Comparison of ENCODE assay signal across 22 mouse cellular contexts in genomic region chr15:86020008-86020407, GRCm38 (mm10). TPM values are rescaled to one million over a fixed set of nuclear protein-coding genes. Genes with fewer than 3 reads are reported as not detected.
DNase-seq lines count a peak whose midpoint lies in the region; ATAC-seq and TF ChIP-seq lines count a peak whose summit lies in the region.
"Had no signal": no experiment of that assay in that cellular context is flagged by ENCODE, and none has a peak within 500 bp of the region (broad histone marks: within the 10 kb centered on the region; RNA-seq: fewer than 3 reads in every experiment).

No protein-coding gene starts in this region.

- TF ChIP-seq POLR2A in heart, adult 2 months (IDR thresholded peaks at IDR 0.05; ENCODE audit: insufficient read depth, low read depth, low read length) = no peak

- H3K27ac ChIP-seq in heart, embryonic 15.5 days = peak overlapping the region; percentile 65
- H3K27ac ChIP-seq in heart, adult 2 months = no peak overlapping the region
- peak overlapping the region; percentile 57; the same call in 1 of the 2 replicates for H3K27ac ChIP-seq in stomach, embryonic 15.5 days
- H3K27ac ChIP-seq in stomach, postnatal 0 days (replicated peaks) = no peak overlapping the region
- H3K27ac ChIP-seq in hindbrain, embryonic 13.5 days = no peak overlapping the region
- H3K27ac ChIP-seq: forebrain, embryonic 15.5 days; left cerebral cortex, adult 2 months; macrophage had no signal

- TF ChIP-seq EP300 in heart, adult 2 months (IDR thresholded peaks at IDR 0.05; ENCODE audit: insufficient read depth, low read depth, low read length) = no peak
- TF ChIP-seq EP300 in stomach, postnatal 0 days (optimal IDR thresholded peaks at IDR 0.05) = no peak

- no peak overlapping the region for H3K9ac ChIP-seq in heart, embryonic 15.5 days
- H3K9ac ChIP-seq in heart, adult 2 months (ENCODE audit: low read depth, low read length) = no peak overlapping the region
- no peak overlapping the region for H3K9ac ChIP-seq in stomach, embryonic 15.5 days
- H3K9ac ChIP-seq in stomach, postnatal 0 days (ENCODE audit: low read length) = no peak overlapping the region
- no peak overlapping the region for H3K9ac ChIP-seq in hindbrain, embryonic 13.5 days
- H3K9ac ChIP-seq: forebrain, embryonic 15.5 days had no signal

- H3K9me3 ChIP-seq in heart, embryonic 15.5 days (replicated peaks) = no peaks in the 10 kb centered on the region
- no peaks in the 10 kb centered on the region for H3K9me3 ChIP-seq in stomach, embryonic 15.5 days
- no peaks in the 10 kb centered on the region for H3K9me3 ChIP-seq in stomach, postnatal 0 days (ENCODE audit: control insufficient read depth, low read length)
- no peaks in the 10 kb centered on the region for H3K9me3 ChIP-seq in hindbrain, embryonic 13.5 days
- H3K9me3 ChIP-seq: forebrain, embryonic 15.5 days had no signal

- DNase-seq in heart, adult 2 months = no peak
- DNase-seq in kidney, postnatal 14 days = peak; percentile 51
- no peak for DNase-seq in kidney, postnatal 25 days
- no peak for DNase-seq in stomach, postnatal 0 days (ENCODE audit: low spot score)
- DNase-seq: adrenal gland, postnatal 36 days; cerebellum, adult 11-12 months; cerebellum, postnatal 14 days; embryo, embryonic 11 days; gastrocnemius, postnatal 14 days; kidney, adult 18-20 months; left cerebral cortex, postnatal 4 days; liver; thymus, adult 18-20 months had no signal

- TF ChIP-seq CTCF in heart, adult 2 months (IDR thresholded peaks at IDR 0.05) = no peak
- TF ChIP-seq CTCF in stomach, postnatal 0 days (IDR thresholded peaks at IDR 0.05; ENCODE audit: low read depth) = no peak

- intact Hi-C loops in heart, adult 2 months (cut with DNase I) = no loop called here

- H3K4me3 ChIP-seq in heart, embryonic 15.5 days = no peak overlapping the region
- no peak overlapping the region for H3K4me3 ChIP-seq in heart, adult 2 months
- H3K4me3 ChIP-seq in stomach, embryonic 15.5 days (replicated peaks) = no peak overlapping the region
- H3K4me3 ChIP-seq in stomach, postnatal 0 days (ENCODE audit: low read depth, low read length) = no peak overlapping the region
- no peak overlapping the region for H3K4me3 ChIP-seq in hindbrain, embryonic 13.5 days
- H3K4me3 ChIP-seq: forebrain, embryonic 15.5 days; left cerebral cortex, adult 2 months had no signal

- no peaks in the 10 kb centered on the region for H3K36me3 ChIP-seq in heart, embryonic 15.5 days
- no peaks in the 10 kb centered on the region for H3K36me3 ChIP-seq in heart, adult 2 months (ENCODE audit: control insufficient read depth, insufficient read depth, low read length)
- H3K36me3 ChIP-seq in stomach, embryonic 15.5 days = no peaks in the 10 kb centered on the region
- H3K36me3 ChIP-seq in stomach, postnatal 0 days (ENCODE audit: control insufficient read depth, insufficient read depth, low read length) = no peaks in the 10 kb centered on the region
- peaks cover 3% of the 10 kb centered on the region for H3K36me3 ChIP-seq in hindbrain, embryonic 13.5 days

- H3K4me2 ChIP-seq in heart, embryonic 15.5 days = no peak overlapping the region
- no peak overlapping the region for H3K4me2 ChIP-seq in stomach, embryonic 15.5 days
- no peak overlapping the region for H3K4me2 ChIP-seq in stomach, postnatal 0 days (replicated peaks; ENCODE audit: low read depth)
- no peak overlapping the region for H3K4me2 ChIP-seq in hindbrain, embryonic 13.5 days
- H3K4me2 ChIP-seq: forebrain, embryonic 15.5 days; midbrain, embryonic 11.5 days had no signal

- 74% methylated on average over 8 of the region's 8 CpGs for WGBS in heart, embryonic 15.5 days
- 53% methylated on average over 8 of the region's 8 CpGs for WGBS in heart, adult 2 months
- 81% methylated on average over 8 of the region's 8 CpGs for WGBS in stomach, embryonic 15.5 days
- WGBS in stomach, postnatal 0 days = 81% methylated on average over 8 of the region's 8 CpGs
- WGBS in hindbrain, embryonic 13.5 days = 77% methylated on average over 8 of the region's 8 CpGs

- no peaks in the 10 kb centered on the region for H3K79me2 ChIP-seq in heart, adult 2 months (replicated peaks; ENCODE audit: control insufficient read depth, insufficient read depth, low read length)

- H3K4me1 ChIP-seq in heart, embryonic 15.5 days (replicated peaks) = peaks cover 30% of the 10 kb centered on the region
- H3K4me1 ChIP-seq in heart, adult 2 months (ENCODE audit: control insufficient read depth, insufficient read depth, low read length) = no peaks in the 10 kb centered on the region
- peaks cover 21% of the 10 kb centered on the region for H3K4me1 ChIP-seq in stomach, embryonic 15.5 days
- no peaks in the 10 kb centered on the region for H3K4me1 ChIP-seq in stomach, postnatal 0 days (replicated peaks; ENCODE audit: control insufficient read depth, insufficient read depth)
- H3K4me1 ChIP-seq in hindbrain, embryonic 13.5 days (replicated peaks) = peaks cover 13% of the 10 kb centered on the region

- no peaks in the 10 kb centered on the region for H3K27me3 ChIP-seq in heart, embryonic 15.5 days
- no peaks in the 10 kb centered on the region for H3K27me3 ChIP-seq in heart, adult 2 months (ENCODE audit: control insufficient read depth, insufficient read depth, low read length)
- no peaks in the 10 kb centered on the region for H3K27me3 ChIP-seq in stomach, embryonic 15.5 days (replicated peaks)
- H3K27me3 ChIP-seq in stomach, postnatal 0 days (ENCODE audit: control insufficient read depth, insufficient read depth, low read length) = no peaks in the 10 kb centered on the region
- H3K27me3 ChIP-seq in hindbrain, embryonic 13.5 days = 0 out of 2 replicates have a peak, but pooled peaks cover 4% of the 10 kb centered on the region
- H3K27me3 ChIP-seq: forebrain, embryonic 15.5 days had no signal

- 0 out of 2 replicates have a peak, but pooled peaks have one; percentile 32 for ATAC-seq in heart, embryonic 15.5 days (replicated peaks; ENCODE audit: insufficient number of reproducible peaks, insufficient read depth, low FRiP score, low read depth)
- ATAC-seq in stomach, embryonic 15.5 days (ENCODE audit: insufficient read depth, low FRiP score, low read depth) = no peak
- ATAC-seq in stomach, postnatal 0 days (ENCODE audit: low FRiP score, low TSS enrichment) = no peak
- ATAC-seq in inflammation-experienced regulatory T-cells, adult 6 months = peak; percentile 49
- ATAC-seq in hindbrain, embryonic 13.5 days (ENCODE audit: low FRiP score) = no peak
- ATAC-seq: forebrain, embryonic 15.5 days; hindbrain, embryonic 16.5 days had no signal

RNA-seq across cellular contexts. Expression of gene Celsr1, which starts 13.6 kb away (rescaled TPM):
- 1.1 and 2.1 TPM in 2 replicates for polyA plus RNA-seq in heart, embryonic 15.5 days (2015; fragmentation: Nextera tagmentation; extraction: Ambion mirVana)
- total RNA-seq in heart, adult 2 months (2021) = 1 to 10 TPM; 4.5 to 5.0 TPM
- polyA plus RNA-seq in heart, adult 2 months (2012; rRNA removed) = 4.3 and 5.2 TPM in 2 replicates
- polyA plus RNA-seq in stomach, embryonic 15.5 days (2015; fragmentation: Nextera tagmentation; extraction: Ambion mirVana) = 3.1 and 3.2 TPM in 2 replicates
- 2.0 and 2.2 TPM in 2 replicates for polyA plus RNA-seq in stomach, postnatal 0 days (2015; fragmentation: Nextera tagmentation; extraction: Ambion mirVana)
- 1 to 10 TPM; 4.4 to 5.0 (median 4.7) TPM for polyA plus RNA-seq in inflammation-experienced regulatory T-cells, adult 6 months (2017; shearing (Covaris generic))
- polyA plus RNA-seq in hindbrain, embryonic 13.5 days (2015; fragmentation: Nextera tagmentation; extraction: Ambion mirVana) = 1.6 and 1.8 TPM in 2 replicates
- polyA plus RNA-seq: macrophage had no signal

RNA-seq across cellular contexts. Expression of gene Gramd4, which starts 37.5 kb away (rescaled TPM):
- polyA plus RNA-seq in heart, embryonic 15.5 days (2015; fragmentation: Nextera tagmentation; extraction: Ambion mirVana) = 16.9 and 19.5 TPM in 2 replicates
- 10 to 100 TPM; 27.6 to 31.5 TPM for total RNA-seq in heart, adult 2 months (2021)
- 25.3 and 39.8 TPM in 2 replicates for polyA plus RNA-seq in heart, adult 2 months (2012; rRNA removed)
- 13.8 and 15.2 TPM in 2 replicates for polyA plus RNA-seq in stomach, embryonic 15.5 days (2015; fragmentation: Nextera tagmentation; extraction: Ambion mirVana)
- 11.1 and 11.4 TPM in 2 replicates for polyA plus RNA-seq in stomach, postnatal 0 days (2015; fragmentation: Nextera tagmentation; extraction: Ambion mirVana)
- 10 to 100 TPM; 13.4 to 26.0 (median 22.9) TPM for polyA plus RNA-seq in inflammation-experienced regulatory T-cells, adult 6 months (2017; shearing (Covaris generic))
- polyA plus RNA-seq in hindbrain, embryonic 13.5 days (2015; fragmentation: Nextera tagmentation; extraction: Ambion mirVana) = 33.9 and 36.4 TPM in 2 replicates

Comparison
In these comparisons a context has a peak if more than half of its experiments do, and no peak if none do; other contexts are left out.
1. H3K27ac ChIP-seq: peak in heart, embryonic 15.5 days (single experiment) and stomach, embryonic 15.5 days (single experiment); none in heart, adult 2 months (single experiment), stomach, postnatal 0 days (single experiment) and hindbrain, embryonic 13.5 days (single experiment).
2. ATAC-seq: peak in heart, embryonic 15.5 days (single experiment) and inflammation-experienced regulatory T-cells, adult 6 months (single experiment); none in stomach, embryonic 15.5 days (single experiment), stomach, postnatal 0 days (single experiment) and hindbrain, embryonic 13.5 days (single experiment).